ENCODE assay signal across 13 mouse cellular contexts in the genomic region with DNA sequence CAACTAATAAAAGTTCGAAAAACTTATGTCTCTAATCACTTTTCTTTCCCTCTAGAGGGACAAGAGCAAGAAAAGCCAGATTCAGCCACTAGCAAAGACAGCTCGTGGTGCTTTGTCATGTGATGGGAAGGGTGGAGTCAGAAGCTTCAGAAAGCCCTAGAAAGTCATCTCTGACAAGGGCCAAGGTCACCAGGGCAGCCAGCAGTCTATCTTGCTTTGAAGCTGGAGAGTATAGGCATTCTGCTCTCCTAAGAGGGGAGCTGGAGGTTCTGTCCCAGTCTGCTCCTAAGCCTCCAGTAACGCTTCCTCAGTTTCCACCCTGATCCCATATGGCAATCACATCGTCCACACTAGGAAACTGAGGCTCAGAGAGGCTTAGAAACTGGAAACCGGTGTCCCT.
A peak's percentile ranks its signal among the peaks of the same experiment; 100 is the strongest.
DNase-seq lines count a peak whose midpoint lies in the region; ATAC-seq and TF ChIP-seq lines count a peak whose summit lies in the region.
"Had no signal": no experiment of that assay in that cellular context is flagged by ENCODE, and none has a peak within 500 bp of the region (broad histone marks: within the 10 kb centered on the region; RNA-seq: fewer than 3 reads in every experiment).

No protein-coding gene starts in this region.

- no peak for TF ChIP-seq CTCF in E14TG2a.4 (conservative IDR thresholded peaks at IDR 0.05; ENCODE audit: low read length)
- TF ChIP-seq CTCF in cortical plate, adult 2 months (IDR thresholded peaks at IDR 0.05; ENCODE audit: extremely low read depth, insufficient read depth, low read length), result no peak

- no peak for TF ChIP-seq POLR2A in cortical plate, adult 2 months (IDR thresholded peaks at IDR 0.05; ENCODE audit: extremely low read depth, insufficient read depth, low read length)

- peak overlapping the region; percentile 82; the same call in 1 of the 2 replicates for H3K4me3 ChIP-seq in E14TG2a.4 (replicated peaks; ENCODE audit: low read length)
- no peak overlapping the region for H3K4me3 ChIP-seq in cortical plate, adult 2 months (ENCODE audit: insufficient read depth, low read length)
- no peak overlapping the region for H3K4me3 ChIP-seq in hindbrain, embryonic 11.5 days (ENCODE audit: low read depth, low read length)
- no peak overlapping the region for H3K4me3 ChIP-seq in midbrain, embryonic 14.5 days (replicated peaks; ENCODE audit: low read depth, low read length)
- H3K4me3 ChIP-seq: heart, embryonic 12.5 days had no signal

- 0 out of 2 replicates have a peak overlapping the region, but pooled peaks have one; percentile 68 for H3K27ac ChIP-seq in cortical plate, adult 2 months (ENCODE audit: insufficient read depth, low read length)
- H3K27ac ChIP-seq in hindbrain, embryonic 11.5 days (ENCODE audit: low read depth, low read length), result peak overlapping the region; percentile 97
- peak overlapping the region; percentile 91 for H3K27ac ChIP-seq in midbrain, embryonic 14.5 days (replicated peaks; ENCODE audit: low read depth, low read length)
- H3K27ac ChIP-seq: limb, embryonic 12.5 days had no signal

- H3K4me1 ChIP-seq in E14TG2a.4 (replicated peaks; ENCODE audit: low read depth, low read length), result peaks cover 52% of the 10 kb centered on the region
- H3K4me1 ChIP-seq in cortical plate, adult 2 months (ENCODE audit: control insufficient read depth, insufficient read depth, low read length), result peaks cover 3% of the 10 kb centered on the region; the same call in 1 of the 2 replicates
- peaks cover 28% of the 10 kb centered on the region for H3K4me1 ChIP-seq in hindbrain, embryonic 11.5 days (replicated peaks; ENCODE audit: control insufficient read depth, insufficient read depth, low read length)
- H3K4me1 ChIP-seq in midbrain, embryonic 14.5 days (ENCODE audit: control insufficient read depth, insufficient read depth, low read length), result peaks cover 33% of the 10 kb centered on the region

- H3K9ac ChIP-seq in hindbrain, embryonic 11.5 days (ENCODE audit: low read depth, low read length), result no peak overlapping the region; the same call in none of the 2 replicates
- H3K9ac ChIP-seq in midbrain, embryonic 14.5 days (replicated peaks; ENCODE audit: low read length), result no peak overlapping the region
- H3K9ac ChIP-seq: heart, embryonic 12.5 days; limb, embryonic 12.5 days had no signal

- intact Hi-C loops in gastrocnemius, postnatal 14 days (cut with DNase I; ENCODE audit: low total_unique reads), result no loop called here

- H3K4me2 ChIP-seq in hindbrain, embryonic 11.5 days (replicated peaks; ENCODE audit: low read depth, low read length), result no peak overlapping the region
- 0 out of 2 replicates have a peak overlapping the region, but pooled peaks have one; percentile 90 for H3K4me2 ChIP-seq in midbrain, embryonic 14.5 days (ENCODE audit: low read length)
- H3K4me2 ChIP-seq: limb, embryonic 12.5 days had no signal

- H3K36me3 ChIP-seq in E14TG2a.4 (ENCODE audit: insufficient read depth, low read length), result no peaks in the 10 kb centered on the region
- no peaks in the 10 kb centered on the region for H3K36me3 ChIP-seq in hindbrain, embryonic 11.5 days (ENCODE audit: control insufficient read depth, insufficient read depth, low read length)
- H3K36me3 ChIP-seq in midbrain, embryonic 14.5 days (ENCODE audit: control insufficient read depth, insufficient read depth, low read length), result peaks cover 15% of the 10 kb centered on the region; the same call in 1 of the 2 replicates
- H3K36me3 ChIP-seq: heart, embryonic 12.5 days; limb, embryonic 12.5 days had no signal

- no peak for ATAC-seq in hindbrain, embryonic 11.5 days (ENCODE audit: low FRiP score)
- no peak for ATAC-seq in midbrain, embryonic 14.5 days (ENCODE audit: low FRiP score, low TSS enrichment)
- ATAC-seq: inflammation-experienced regulatory T-cells, adult 6 months had no signal

- peaks cover 99% of the 10 kb centered on the region for H3K27me3 ChIP-seq in E14TG2a.4 (ENCODE audit: insufficient read depth, low read length)
- peaks cover 35% of the 10 kb centered on the region for H3K27me3 ChIP-seq in hindbrain, embryonic 11.5 days (ENCODE audit: control insufficient read depth, insufficient read depth, low read length)
- peaks cover 17% of the 10 kb centered on the region for H3K27me3 ChIP-seq in midbrain, embryonic 14.5 days (ENCODE audit: control insufficient read depth, insufficient read depth, low read length)

- H3K9me3 ChIP-seq in E14TG2a.4 (ENCODE audit: low read length), result no peaks in the 10 kb centered on the region
- no peaks in the 10 kb centered on the region for H3K9me3 ChIP-seq in hindbrain, embryonic 11.5 days (ENCODE audit: control insufficient read depth, low read length)
- H3K9me3 ChIP-seq in midbrain, embryonic 14.5 days (ENCODE audit: control insufficient read depth, low read length), result no peaks in the 10 kb centered on the region
- H3K9me3 ChIP-seq: heart, embryonic 12.5 days; limb, embryonic 12.5 days had no signal

- 10% methylated on average over 5 of the region's 5 CpGs for WGBS in hindbrain, embryonic 11.5 days
- 12% methylated on average over 5 of the region's 5 CpGs for WGBS in midbrain, embryonic 14.5 days

- peak; percentile 60 for DNase-seq in hindbrain, embryonic 11.5 days (ENCODE audit: low spot score)
- DNase-seq in midbrain, embryonic 14.5 days, result no peak
- no peak for DNase-seq in lung, postnatal 25 days (ENCODE audit: low spot score)
- DNase-seq in kidney, adult 18-20 months, result no peak
- no peak for DNase-seq in gastrocnemius, postnatal 14 days
- no peak for DNase-seq in spleen, postnatal 36 days (ENCODE audit: low spot score in 2 of 2)
- DNase-seq: kidney, postnatal 14 days; lung, adult 18-20 months had no signal
